Mouse (Mus musculus): ENCODE measurements at regions not wholly inside any gene's neighbourhood (a gene's known extent, or its start where the extent isn't known, plus 50 kb on each side); places are given as distances from the start of the nearest gene placed in this dataset.

DNA sequence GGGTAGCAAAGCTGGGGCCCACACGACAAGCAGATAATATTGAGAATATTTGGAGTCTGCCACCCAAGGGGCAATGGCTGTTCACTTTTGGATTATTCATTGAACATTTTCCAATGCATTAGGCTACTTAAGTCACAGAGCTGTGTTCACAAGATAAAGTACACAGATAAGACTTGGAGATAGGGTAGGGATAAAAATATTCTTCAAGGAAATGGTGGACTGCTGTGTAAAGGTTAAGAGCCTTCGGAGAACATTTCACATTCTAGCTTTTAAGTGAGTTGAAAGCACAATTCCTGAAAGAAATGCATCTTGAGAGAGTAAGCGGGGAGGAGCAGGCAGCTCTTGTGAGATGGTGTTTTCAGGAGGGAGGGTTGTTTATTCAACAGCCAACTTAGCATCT lies 92.3 kb upstream of the Mbip start:
- TF ChIP-seq CTCF (IDR thresholded peaks at IDR 0.05; ENCODE audit: borderline replicate concordance, insufficient read depth, low read length) (no peak), POLR2A (IDR thresholded peaks at IDR 0.05; ENCODE audit: low read depth, low read length) (no peak)
